Mouse (Mus musculus): ENCODE data around the gene Twnk.
A peak's percentile ranks its signal among the peaks of the same experiment; 100 is the strongest.

Gene Twnk

GRCm38 (mm10) chr19:45002301-45002700 is 3.2 kb upstream of the Twnk start:
- DNase-seq (ENCODE audit: low spot score in 2 of 2): no peak

DNA sequence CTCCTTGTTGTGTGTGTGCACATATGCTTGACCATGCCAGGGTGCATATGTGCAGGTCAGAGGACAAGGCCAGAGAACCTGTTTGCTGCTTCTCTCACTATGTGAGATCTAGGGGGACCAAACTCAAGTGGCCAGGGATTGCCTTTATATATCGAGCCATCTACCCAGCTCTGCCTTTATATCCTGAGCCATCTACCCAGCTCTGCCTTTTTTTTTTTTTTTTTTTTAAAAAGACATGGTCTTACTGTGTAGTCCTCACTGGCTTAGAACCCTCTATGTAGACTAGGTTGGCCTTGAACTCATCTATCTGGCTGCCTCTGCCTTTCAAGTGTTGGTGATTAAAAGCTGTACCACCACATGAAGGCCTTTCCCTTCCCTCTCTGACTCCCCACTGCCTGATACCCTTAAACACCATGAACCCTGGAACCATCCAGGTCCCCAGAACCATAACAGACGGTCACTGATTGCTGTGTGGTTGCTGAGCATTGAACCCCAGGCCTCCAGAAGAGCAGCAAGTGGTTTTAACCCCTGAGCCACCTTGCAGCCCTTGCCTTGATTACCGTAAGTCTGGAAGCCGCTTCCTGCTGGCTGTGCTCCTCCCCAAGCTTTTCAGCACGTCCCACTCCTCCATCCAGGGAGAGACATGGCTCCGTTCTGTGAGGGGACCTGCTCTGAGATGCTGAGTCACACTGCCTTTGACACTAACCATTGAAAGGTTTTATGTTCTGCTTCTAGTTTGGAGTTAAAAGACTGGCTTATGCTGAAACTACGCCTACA is 1.5 kb upstream of the Twnk start:
- DNase-seq (ENCODE audit: low spot score in 2 of 2): no peak

- peak; percentile 97 to 98 for DNase-seq (ENCODE audit: low spot score in 2 of 2)
Observed at GRCm38 (mm10) chr19:45005957-45006712, 672 bp downstream of the Twnk start, which contains the start of gene Mrpl43. Gene Mrpl43 (minus strand): TSS chr19:45006442.

- no peak for DNase-seq (ENCODE audit: low spot score in 2 of 2)
Observed at GRCm38 (mm10) chr19:45007021-45007420, 1.6 kb downstream of the Twnk start.

DNA sequence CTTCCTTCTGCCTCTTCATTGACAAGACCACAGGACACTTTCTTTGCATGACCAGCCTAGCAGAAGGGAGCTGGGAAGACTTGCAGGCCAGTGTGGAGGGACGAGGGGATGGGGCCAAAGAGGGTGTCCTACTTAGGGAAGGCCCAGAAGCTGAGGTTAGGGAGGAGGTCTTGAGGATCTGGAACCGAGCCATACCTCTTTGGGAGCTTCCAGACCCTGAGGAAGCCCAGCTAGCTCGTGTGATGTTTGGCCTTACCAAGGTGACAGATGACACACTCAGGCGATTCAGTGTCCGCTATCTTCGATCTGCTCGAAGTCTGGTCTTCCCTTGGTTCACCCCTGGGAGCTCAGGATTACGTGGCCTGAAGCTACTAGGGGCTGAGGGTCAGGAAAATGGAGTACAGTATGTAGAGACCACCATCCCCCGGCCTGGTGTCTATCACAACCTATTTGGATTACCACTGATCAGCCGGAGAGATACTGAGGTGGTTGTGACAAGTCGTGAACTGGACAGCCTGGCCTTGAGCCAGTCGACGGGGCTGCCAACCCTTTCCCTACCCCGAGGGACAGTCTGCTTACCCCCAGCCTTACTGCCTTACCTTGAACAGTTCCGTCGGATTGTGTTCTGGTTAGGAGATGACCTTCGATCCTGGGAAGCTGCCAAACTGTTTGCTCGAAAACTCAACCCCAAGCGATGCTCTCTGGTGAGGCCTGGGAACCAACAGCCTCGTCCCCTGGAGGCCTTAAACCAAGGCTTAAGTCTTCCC is 2.1 kb downstream of the Twnk start:
- no peak for DNase-seq (ENCODE audit: low spot score in 2 of 2)

DNA sequence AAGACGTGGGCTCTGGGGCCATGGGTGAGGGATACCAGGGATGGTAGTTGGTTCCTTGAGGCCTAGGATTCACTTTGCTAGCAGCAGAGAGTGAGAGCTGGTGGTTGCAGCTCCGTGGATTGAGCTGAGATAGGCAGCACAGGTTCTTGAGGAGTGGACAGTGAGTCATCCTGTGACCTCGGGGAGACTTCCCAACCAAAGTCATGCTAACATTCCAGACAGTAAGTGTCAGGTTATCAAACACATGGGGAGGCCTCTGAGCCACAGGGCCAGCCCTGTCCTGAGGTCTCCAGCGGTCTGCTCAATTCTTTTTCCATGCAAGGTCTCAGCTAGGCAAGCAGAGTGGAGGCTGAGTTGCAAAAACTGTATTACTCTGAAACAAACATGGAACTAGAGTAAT is 5.2 kb downstream of the Twnk start:
- no peak for DNase-seq (ENCODE audit: low spot score in 2 of 2)

DNA sequence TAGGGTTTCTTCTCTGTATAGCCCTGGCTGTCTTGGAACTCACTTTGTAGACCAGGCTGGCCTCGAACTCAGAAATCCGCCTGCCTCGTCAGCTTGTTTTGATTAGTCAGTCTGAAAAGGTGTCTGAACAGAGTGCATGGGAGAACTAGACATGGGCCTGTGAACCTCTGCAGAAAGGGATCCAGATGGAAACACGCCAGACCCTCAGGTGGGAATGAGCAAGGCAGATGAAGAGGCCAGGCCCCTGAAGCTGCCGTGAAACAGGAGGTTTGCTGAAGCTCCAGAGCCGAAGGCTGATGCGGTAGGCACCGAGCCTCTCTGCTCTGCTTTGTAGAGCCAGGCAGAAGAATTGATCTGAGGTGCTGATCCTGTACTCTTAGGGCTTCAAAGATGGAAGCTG is 6.8 kb downstream of the Twnk start:
- DNase-seq (ENCODE audit: low spot score in 2 of 2): no peak

- DNase-seq (ENCODE audit: low spot score in 2 of 2): no peak
Observed at GRCm38 (mm10) chr19:45012636-45013035, 7.2 kb downstream of the Twnk start.

- no peak for DNase-seq (ENCODE audit: low spot score in 2 of 2)
Observed at GRCm38 (mm10) chr19:45013581-45014225, 8.2 kb downstream of the Twnk start.

DNA sequence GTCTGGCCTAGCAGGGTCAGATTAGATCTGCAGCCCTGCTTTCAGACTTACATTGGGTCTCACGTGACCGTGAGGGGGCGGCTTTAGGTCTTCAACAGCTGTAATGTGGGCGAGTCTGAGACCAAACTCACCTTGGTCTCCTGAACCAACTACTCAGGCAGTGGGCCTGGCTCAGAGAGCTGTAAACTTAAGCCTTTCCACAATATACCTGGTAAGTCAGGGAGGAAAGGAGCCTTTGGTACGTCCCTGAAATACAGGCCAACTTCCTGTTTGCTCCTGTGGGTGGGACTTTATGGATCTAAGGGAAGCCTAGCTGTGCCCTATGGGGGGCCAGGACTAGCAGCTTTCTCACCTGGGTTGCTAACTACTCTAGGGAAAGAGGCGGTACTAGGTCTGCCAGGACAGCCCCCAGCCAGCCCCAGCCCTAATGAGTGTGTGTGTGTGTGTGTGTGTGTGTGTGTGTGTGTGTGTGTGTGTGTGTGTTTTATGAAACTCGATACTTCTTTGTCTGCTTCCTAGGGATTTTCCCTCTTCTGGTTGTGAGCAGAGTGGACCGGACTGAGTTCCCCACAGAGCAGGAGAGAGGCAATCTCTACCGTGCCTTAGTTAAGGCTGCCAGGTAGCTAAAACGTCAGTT is 9.0 kb downstream of the Twnk start, which contains the start of gene Lzts2:
TSS of gene Lzts2 (plus strand) at position 80 of the 637 bp plus-strand sequence.
- DNase-seq (ENCODE audit: low spot score in 2 of 2): no peak

- DNase-seq (ENCODE audit: low spot score in 2 of 2): peak in 1 of 2 experiments; percentile 44
Observed at GRCm38 (mm10) chr19:45014981-45015402, 9.5 kb downstream of the Twnk start.

- peak; percentile 36 to 72 for DNase-seq (ENCODE audit: low spot score in 2 of 2)
Observed at GRCm38 (mm10) chr19:45015518-45016281, 10.2 kb downstream of the Twnk start.

- peak in 1 of 2 experiments; percentile 53 for DNase-seq (ENCODE audit: low spot score in 2 of 2)
Observed at GRCm38 (mm10) chr19:45016341-45017215, 11.1 kb downstream of the Twnk start.

- peak in 1 of 2 experiments; percentile 56 for DNase-seq (ENCODE audit: low spot score in 2 of 2)
Observed at GRCm38 (mm10) chr19:45017216-45017771, 11.8 kb downstream of the Twnk start.

DNA sequence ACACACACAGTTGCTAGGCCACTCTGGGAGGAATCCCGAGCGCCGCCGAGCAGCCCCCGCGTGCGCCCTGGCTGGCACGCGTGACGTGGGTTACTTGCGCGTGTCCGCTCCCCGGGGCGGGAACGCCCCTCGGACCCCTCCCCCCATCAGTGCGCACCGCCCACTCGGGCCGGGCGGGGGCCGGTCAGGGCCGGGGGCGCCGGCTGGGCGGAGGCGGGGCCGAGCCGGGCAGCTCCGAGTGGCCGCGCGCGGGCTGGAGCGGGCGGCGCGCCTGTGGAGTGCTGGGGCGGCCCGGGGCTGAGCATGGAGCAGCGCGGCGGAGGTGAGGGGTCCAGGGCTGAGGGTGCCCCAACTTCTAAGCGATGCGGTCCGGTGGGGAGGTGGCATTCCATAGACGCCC is 12.4 kb downstream of the Twnk start:
- peak in 1 of 2 experiments; percentile 54 for DNase-seq (ENCODE audit: low spot score in 2 of 2)

- DNase-seq (ENCODE audit: low spot score in 2 of 2): no peak
Observed at GRCm38 (mm10) chr19:45018351-45018831, 12.9 kb downstream of the Twnk start.

DNA sequence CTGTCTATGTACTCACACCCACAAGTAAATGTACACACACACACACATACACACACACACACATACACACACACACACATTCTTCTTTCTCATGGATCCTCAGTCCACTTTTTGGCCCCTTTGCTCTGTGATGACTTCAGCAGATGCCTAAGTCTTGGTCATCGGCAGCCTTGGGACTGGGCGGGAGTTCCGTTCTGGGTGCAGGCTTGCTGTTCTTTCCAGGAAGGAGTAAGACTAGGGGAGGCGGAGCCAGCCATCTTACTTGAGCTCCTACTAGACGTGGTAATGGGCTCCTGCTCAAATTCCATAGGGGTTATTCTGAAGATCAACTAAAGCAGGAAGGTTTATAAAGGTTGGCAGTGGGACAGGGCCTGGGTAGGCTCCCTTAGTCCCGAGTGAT is 14.9 kb downstream of the Twnk start:
- DNase-seq (ENCODE audit: low spot score in 2 of 2): no peak

GRCm38 (mm10) chr19:45021362-45021761 is 15.9 kb downstream of the Twnk start:
- no peak for DNase-seq (ENCODE audit: low spot score in 2 of 2)

DNA sequence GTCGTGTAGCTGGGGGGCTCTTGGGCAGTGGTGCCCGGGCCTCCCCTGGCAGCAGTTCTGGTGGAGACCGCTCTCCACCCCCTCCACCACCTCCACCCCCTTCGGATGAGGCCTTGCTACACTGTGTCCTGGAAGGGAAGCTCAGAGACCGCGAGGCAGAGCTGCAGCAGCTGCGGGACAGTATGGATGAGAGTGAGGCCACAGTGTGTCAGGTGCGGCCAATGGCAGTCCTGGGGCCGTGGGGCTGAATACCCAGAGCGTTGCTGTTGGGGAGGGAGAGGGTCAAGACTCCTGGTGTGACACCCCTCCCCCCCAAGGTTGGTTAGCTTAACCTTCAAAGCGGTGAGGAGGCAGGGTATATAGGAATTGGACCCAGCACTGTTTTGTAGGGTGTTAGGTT is 18.5 kb downstream of the Twnk start:
- no peak for DNase-seq (ENCODE audit: low spot score in 2 of 2)
